Mouse (Mus musculus) CD4-positive, CD25-positive, alpha-beta regulatory T cell, adult 2 months (primary cell): ENCODE measurements around the gene Sptbn2.

Experiments
- DNase-seq: peaks from one replicate; pipeline ENCODE4 v3.0.0-alpha.2; 2012; ENCODE audit warnings: low read depth, low spot score

Sptbn2 gene

GRCm38 (mm10) chr19:4711098-4711600 lies at the start of gene Sptbn2:
TSS of gene Sptbn2 (plus strand) at chr19:4711167.
- DNase-seq = no peak

GRCm38 (mm10) chr19:4666815-4667214 lies 44.2 kb upstream of the Sptbn2 start:
- DNase-seq = peak; percentile 7

DNA sequence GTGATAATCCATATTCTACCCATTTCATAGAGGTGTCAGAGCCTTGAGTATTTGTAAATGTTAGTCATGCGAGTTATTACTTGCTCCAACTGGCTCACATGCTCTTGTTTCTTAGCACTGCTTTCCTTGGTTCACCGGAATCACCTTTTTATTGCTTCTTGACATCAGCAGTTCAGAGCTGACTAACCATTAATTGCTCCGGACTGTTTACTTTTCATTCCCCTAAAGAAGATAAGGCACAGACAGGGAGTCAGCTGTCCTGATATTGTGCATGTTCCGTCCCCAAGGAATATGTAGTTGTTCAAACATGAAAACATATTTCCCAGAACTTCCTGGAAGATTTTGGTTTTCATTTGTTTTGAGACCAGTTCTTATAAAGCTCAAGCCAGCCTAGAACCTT lies 40.2 kb upstream of the Sptbn2 start:
- no peak for DNase-seq

DNA sequence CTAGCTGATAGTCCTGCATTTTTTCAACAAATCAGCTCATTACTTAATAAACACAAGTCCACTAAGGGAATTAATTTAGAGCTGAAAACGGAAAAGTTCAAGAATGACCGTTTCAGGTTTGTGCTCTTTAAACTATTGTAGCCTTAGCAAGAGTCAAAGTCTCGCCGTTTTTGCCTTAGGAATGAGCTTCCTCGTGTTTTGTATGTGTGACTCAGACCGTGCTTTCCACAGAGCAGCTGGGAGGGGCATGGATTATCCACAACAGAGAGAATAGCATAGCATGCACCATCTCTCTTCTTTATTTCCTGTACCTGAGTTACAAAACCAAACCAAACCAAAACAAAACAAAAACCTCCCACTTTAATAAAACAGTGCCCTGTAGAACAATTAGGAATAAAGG lies 38.6 kb upstream of the Sptbn2 start:
- no peak for DNase-seq

DNA sequence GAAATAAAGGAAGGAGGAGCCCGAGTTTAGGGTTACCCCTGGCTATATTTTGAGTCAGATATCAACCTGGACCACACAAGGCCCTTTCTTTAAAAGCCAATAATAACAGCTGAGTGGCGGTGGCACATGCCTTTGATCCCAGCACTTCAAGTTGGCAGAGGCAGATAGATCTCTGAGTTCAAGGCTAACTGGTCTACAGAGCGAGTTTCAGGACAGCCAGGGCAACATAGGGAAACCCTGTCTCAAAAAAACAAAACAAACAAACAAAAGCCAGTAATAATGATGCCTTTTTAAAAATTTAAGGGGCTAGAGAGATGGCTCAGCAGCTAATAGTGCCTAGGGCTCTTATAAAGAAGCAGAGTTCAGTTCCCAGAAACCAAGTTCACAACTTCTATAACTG lies 16.6 kb upstream of the Sptbn2 start:
- no peak for DNase-seq

DNA sequence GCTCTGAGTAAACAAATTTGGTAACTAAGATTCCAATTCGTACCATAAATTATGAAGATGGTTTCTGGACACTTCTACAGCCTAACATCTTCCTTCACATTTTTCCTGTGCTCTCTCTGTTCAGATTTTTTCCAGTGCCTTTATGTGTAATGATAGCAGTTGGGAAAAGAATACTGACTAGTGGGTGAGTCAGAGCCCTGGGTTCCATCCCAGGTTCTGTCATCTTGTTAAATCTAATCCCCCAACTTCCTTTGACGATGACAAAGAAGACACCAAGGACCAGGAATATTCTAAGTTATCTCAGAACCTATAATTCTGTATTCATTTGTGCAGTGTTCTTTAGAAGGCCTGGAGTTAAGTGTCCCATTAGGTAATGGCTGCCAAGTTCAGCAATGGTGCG lies 13.8 kb upstream of the Sptbn2 start:
- no peak for DNase-seq

- DNase-seq = no peak
Measured at GRCm38 (mm10) chr19:4697721-4698120, 13.2 kb upstream of the Sptbn2 start.

DNA sequence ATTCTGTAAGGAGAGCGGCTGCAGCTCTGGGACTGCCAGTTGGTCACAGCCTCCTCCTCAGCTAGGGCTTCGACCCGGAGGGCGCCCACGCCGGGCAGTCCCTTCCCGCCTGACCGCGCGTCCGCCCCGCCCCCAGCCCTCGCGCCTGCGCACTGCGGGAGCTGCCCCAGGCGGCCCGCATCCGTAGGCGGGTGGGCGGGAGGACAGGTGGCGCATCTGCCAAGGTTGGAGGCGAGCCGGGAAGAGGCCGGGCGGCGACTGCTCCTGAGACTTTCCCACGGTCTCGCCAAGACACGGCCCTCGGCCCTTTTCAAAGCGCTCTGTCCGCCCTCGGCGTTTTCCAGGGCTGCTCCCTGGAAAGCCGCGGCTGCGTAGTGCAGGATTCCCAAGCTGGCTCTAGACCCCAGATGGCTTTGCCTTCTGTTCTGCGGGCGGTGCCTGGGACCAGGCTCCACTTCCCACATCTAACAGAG lies 12.7 kb upstream of the Sptbn2 start, which contains the start of gene Gm960:
Gm960 (minus strand) TSS at position 464 of the 473 bp plus-strand sequence.
- peak; percentile 67 for DNase-seq

DNA sequence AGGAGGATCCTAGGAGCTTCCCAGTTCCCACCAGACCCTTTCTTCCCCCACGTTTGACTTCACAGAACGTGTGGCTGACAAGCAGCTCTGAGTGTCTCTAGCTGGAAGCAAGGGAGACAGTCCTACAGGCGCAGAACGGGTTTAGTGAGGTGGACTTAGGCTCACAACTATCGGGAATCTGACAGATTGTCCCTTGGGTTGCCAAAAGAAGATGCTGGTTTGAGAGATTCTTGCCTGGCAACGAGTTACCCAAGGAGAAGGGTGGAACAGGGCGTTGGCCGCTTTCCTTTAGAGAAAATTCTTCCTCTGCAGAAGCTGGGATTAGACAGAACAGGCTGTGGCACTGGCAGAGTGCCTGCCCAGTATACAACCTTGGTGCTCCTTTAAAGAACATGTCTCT lies 12.1 kb upstream of the Sptbn2 start:
- DNase-seq = no peak

DNA sequence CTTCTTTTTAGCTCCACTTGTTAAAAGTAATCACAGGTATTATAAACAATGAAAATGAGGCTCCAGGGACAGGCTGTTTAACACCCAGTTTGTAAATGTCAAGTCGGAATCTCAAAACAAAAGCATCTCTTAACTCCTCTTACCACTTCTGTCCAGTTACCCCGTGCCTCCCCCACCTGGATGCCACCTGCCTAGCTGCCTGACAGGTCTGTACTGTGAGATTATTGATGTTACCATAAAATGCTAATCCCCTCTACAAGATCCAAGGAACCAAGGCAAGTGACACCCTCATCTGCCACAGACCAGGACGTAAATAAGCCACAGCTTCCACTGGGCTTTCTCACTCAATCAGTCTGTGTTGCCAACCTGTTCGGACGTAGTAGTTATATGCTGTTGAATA lies 11.1 kb upstream of the Sptbn2 start:
- DNase-seq = no peak

DNA sequence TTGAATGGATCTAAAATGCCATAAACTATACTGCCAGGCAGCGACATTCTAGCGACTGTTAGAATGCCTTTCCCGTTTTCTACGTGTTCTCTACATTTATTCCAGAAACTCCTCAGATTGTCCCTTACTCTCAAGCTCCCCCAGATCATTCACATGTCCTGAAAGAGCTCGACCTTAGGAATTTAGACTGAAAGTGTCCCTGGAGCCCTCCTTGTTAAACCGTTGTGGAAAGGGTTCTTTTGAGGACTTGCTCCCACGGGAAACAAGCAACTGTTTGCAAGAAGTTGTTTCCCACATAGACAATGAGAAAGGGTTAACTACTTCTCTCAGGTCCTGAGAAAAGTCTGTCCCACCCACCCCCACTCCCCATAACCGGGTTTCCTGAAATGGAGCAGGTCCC lies 10.3 kb upstream of the Sptbn2 start:
- no peak for DNase-seq

- DNase-seq = no peak
Measured at GRCm38 (mm10) chr19:4701221-4701620, 9.7 kb upstream of the Sptbn2 start.

- no peak for DNase-seq
Measured at GRCm38 (mm10) chr19:4708765-4709164, 2.2 kb upstream of the Sptbn2 start.

DNA sequence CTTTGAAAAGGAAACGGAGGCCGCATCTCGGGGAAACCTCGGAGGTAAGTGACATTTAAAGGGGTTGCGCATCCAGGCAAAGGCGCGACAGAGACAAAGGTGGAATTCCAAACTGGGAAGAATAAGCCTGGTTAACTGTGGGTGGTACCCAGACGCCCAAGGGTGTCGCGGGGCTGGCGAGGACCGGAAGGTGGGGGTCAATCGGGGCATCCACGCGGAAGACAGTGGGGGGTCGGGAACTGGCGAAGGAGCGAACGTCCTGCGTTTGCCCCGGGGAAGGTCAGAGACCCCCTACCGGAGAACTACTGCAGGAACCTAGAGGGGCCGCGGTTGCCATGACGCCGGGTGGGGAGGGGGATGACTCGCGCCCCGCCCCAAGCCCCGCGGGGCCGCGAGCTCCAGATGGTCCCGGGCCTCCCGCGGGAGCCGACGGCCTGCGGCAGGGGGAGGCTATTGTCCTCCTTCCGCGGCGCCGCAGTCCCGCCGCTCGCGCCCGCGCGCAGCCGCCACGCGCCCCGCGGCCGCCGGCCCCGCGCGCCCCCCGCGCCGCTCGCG lies 711 bp downstream of the Sptbn2 start:
- DNase-seq = no peak

DNA sequence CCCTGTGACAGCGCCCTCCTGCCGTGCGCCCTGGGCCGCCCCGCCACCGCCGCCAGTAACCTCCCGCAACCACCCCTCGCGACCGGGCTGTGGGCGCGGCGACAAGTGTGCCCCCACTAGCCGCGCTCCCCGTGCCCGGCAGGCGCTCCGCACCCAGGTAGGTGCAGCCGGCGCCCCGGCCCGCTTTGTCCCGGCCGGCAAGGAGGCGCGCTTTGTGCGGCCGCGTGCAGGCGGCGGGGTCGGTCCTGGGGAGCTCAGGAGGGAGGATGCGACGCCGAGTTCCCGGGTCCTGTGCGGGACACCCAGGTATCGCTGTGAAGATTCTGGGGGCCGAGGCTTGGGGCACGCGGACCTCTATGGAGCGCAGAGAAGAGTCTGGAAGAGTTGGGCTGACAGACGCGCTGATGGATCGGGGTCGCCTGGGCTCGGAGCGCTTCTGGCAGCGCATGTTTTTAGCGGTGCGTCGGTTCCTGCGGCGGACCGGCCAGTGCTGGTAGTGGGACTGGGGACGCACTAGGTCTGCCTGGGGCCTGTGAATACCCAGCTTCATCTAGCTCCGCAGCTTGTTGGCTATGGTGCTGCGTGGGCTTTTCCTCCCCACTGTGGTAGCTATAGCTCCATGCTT lies 1.3 kb downstream of the Sptbn2 start:
- no peak for DNase-seq

- no peak for DNase-seq
Measured at GRCm38 (mm10) chr19:4712781-4713526, 2.0 kb downstream of the Sptbn2 start.

DNA sequence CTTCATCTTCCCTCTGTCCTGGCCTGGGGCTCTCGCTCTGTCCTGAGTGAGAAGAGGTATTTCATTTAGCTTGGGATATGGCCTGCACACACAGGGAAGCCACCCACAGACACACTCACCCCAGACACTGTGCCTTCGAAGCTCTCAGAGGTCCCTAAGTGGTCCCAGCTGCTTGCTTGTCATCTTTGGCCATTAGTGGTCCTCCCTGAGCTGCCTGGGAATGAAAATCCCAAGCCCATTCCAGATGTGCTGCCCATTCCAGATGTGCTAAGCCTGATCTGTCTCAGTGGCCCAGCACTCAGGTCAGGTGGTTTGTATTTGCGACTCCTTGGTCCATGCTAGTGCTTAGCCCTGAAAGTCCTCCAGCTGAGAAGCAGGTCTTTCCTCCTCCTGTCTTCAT lies 2.9 kb downstream of the Sptbn2 start:
- DNase-seq = no peak

DNA sequence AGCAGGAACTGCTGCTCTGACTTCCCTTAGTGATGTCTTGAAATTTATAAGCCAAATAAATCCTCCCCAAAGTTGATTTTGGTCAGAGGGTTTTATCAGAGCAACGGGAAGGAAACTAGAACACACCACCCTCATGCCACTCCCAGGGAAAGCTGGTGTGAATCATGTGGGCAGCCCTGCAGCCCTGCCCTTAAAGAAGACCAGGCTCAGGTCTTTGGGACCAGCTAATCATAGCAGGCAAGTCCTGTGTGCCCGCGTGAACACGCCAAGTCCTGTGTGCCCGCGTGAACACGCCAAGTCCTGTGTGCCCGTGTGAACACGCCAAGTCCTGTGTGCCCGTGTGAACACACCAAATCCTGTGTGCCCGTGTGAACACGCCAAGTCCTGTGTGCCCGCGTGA lies 5.8 kb downstream of the Sptbn2 start:
- no peak for DNase-seq

DNA sequence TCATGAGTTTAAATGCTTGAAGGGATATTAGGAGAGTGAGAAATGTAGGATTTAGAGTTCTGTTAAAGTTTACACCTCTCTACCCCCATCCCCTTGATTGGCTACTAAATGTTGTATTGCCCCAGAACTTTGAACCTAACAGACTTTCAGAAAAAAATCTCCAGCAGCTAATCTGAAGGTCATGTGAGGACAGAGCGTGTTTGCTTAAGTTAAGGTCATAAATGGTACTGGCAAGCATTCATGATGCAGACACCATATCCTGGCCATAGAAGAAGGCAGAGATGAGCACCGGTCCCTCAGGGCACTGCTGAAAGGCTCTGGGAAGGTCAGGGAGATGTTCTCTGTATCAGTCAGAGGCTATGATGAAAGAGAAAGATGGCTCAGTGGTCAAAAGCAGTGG lies 6.3 kb downstream of the Sptbn2 start:
- no peak for DNase-seq

GRCm38 (mm10) chr19:4718716-4719115 lies 7.7 kb downstream of the Sptbn2 start:
- DNase-seq = peak; percentile 53

GRCm38 (mm10) chr19:4719351-4719764 lies 8.4 kb downstream of the Sptbn2 start:
- no peak for DNase-seq

- DNase-seq = no peak
Measured at GRCm38 (mm10) chr19:4720112-4720511, 9.1 kb downstream of the Sptbn2 start.
